ENCODE assay signal across 13 mouse cellular contexts in the genomic region with DNA sequence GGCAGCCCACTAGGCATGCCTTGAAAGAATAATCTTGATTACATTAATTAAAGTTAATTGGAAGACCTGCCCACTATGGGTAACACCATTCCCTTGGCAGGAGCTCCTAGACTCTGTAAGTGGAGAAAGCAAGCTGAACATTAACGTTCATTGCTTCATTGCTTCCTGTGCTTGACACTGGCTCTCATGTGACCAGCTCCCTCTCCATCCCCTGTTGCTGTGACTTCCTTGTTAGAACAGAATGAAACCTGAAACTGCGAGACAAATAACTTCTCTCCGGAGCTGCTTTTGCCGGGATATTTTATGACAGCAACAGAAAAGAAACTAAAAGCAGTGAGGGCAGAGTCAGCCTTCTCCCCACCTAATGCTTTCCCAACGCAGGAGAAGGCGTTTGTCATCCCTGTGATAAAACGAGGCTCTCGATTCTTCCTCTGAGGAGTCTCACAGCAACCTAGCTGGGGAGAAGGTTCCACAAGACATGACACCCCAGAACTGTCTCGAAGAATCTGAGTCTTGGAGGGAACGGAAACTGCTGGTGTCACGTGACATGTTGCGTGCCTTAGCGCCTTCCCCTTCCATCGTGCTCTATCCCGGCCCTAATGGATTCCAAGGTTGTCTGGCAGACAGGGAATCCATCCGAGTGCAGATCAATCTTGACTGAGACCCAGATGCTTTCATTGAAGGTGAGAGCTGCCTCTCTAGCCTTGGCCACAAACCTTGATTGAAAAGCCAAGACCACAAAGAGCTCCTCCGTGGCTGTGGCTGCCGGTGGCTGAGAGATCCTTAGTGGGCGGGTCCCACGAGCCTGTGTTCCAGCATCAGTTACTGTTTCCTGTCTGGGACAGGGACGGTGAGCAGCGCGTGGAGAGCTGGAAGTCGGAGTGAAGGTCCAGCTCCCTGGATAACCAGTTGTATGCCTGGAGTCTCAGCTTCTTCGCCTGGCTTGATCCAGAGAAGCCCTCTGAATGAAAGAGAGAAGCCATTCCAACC. TPM values are rescaled to one million over a fixed set of nuclear protein-coding genes. Genes with fewer than 3 reads are reported as not detected.
A peak's percentile ranks its signal among the peaks of the same experiment; 100 is the strongest.
DNase-seq lines count a peak whose midpoint lies in the region; ATAC-seq and TF ChIP-seq lines count a peak whose summit lies in the region.
"Had no signal": no experiment of that assay in that cellular context is flagged by ENCODE, and none has a peak within 500 bp of the region (broad histone marks: within the 10 kb centered on the region; RNA-seq: fewer than 3 reads in every experiment).

No protein-coding gene starts in this region.

- peak overlapping the region; percentile 6; the same call in 1 of the 2 replicates for H3K4me2 ChIP-seq in kidney, embryonic 15.5 days

- H3K9ac ChIP-seq in kidney, embryonic 15.5 days: no peak overlapping the region

- no peak for DNase-seq in kidney, postnatal 14 days
- DNase-seq in adrenal gland, postnatal 10 days: no peak
- DNase-seq in urinary bladder, postnatal 4 days (ENCODE audit: low spot score in 2 of 2): no peak
- DNase-seq in retina, postnatal 1 day: no peak
- DNase-seq: lung, adult 2 months had no signal

- TF ChIP-seq CTCF in E14TG2a.4 (conservative IDR thresholded peaks at IDR 0.05; ENCODE audit: low read length): no peak

- WGBS in kidney, embryonic 15.5 days: 67% methylated on average over 25 of the region's 25 CpGs
- WGBS in macrophage (ENCODE audit: missing documents): 22% methylated on average over 25 of the region's 25 CpGs

- peaks cover 28% of the 10 kb centered on the region for H3K79me2 ChIP-seq in macrophage (ENCODE audit: inconsistent target)

- H3K4me3 ChIP-seq in kidney, embryonic 15.5 days (replicated peaks): no peak overlapping the region
- H3K4me3 ChIP-seq in E14TG2a.4 (replicated peaks; ENCODE audit: low read length) (peak overlapping the region; percentile 100), macrophage (ENCODE audit: inconsistent target) (peak overlapping the region; percentile 20)
- peak overlapping the region; percentile 27; the same call in 1 of the 2 replicates for H3K4me3 ChIP-seq in brown adipose tissue, adult 24 weeks (ENCODE audit: insufficient read depth, low read depth, low read length)

- peaks cover 5% of the 10 kb centered on the region for H3K36me3 ChIP-seq in kidney, embryonic 15.5 days
- H3K36me3 ChIP-seq in E14TG2a.4 (ENCODE audit: insufficient read depth, low read length) (peaks cover 10% of the 10 kb centered on the region), macrophage (ENCODE audit: inconsistent target) (peaks cover 2% of the 10 kb centered on the region; the same call in 1 of the 2 replicates)

- H3K27me3 ChIP-seq in kidney, embryonic 15.5 days: no peaks in the 10 kb centered on the region
- H3K27me3 ChIP-seq in E14TG2a.4 (ENCODE audit: insufficient read depth, low read length): no peaks in the 10 kb centered on the region

- H3K27ac ChIP-seq in kidney, embryonic 15.5 days: peak overlapping the region; percentile 46
- H3K27ac ChIP-seq in brown adipose tissue, adult 24 weeks (replicated peaks; ENCODE audit: low read depth, low read length): peak overlapping the region; percentile 81
- peak overlapping the region; percentile 98 for H3K27ac ChIP-seq in macrophage
- H3K27ac ChIP-seq: hindbrain, postnatal 0 days had no signal

- H3K4me1 ChIP-seq in kidney, embryonic 15.5 days: peaks cover 28% of the 10 kb centered on the region
- H3K4me1 ChIP-seq in E14TG2a.4 (replicated peaks; ENCODE audit: low read depth, low read length): peaks cover 55% of the 10 kb centered on the region
- H3K4me1 ChIP-seq in brown adipose tissue, adult 24 weeks (ENCODE audit: control insufficient read depth, insufficient read depth, insufficient read length, low read length): peaks cover 5% of the 10 kb centered on the region

- no peak for ATAC-seq in kidney, embryonic 15.5 days (replicated peaks; ENCODE audit: low FRiP score)
- ATAC-seq: forebrain, embryonic 14.5 days; hindbrain, postnatal 0 days; midbrain, embryonic 16.5 days had no signal

- no peaks in the 10 kb centered on the region for H3K9me3 ChIP-seq in kidney, embryonic 15.5 days (replicated peaks)
- no peaks in the 10 kb centered on the region for H3K9me3 ChIP-seq in E14TG2a.4 (ENCODE audit: low read length)
- H3K9me3 ChIP-seq: G1E had no signal

RNA-seq across cellular contexts. Expression of gene Cdt1, which starts 3.2 kb away (rescaled TPM):
- polyA plus RNA-seq in kidney, embryonic 15.5 days (2015; fragmentation: Nextera tagmentation; extraction: Ambion mirVana): 40.8 and 50.4 TPM in 2 replicates
- 0.48 and 0.58 TPM in 2 replicates for polyA plus RNA-seq in brown adipose tissue, adult 24 weeks (2012; ENCODE audit: insufficient read depth, insufficient read length, missing spikeins)
- 10 to 100 TPM in 24 of 26 experiments, 1 to 10 TPM in 2; 5.9 to 60.1 (median 21.2) TPM for total RNA-seq in macrophage (2018; cell fraction: chromatin; rRNA removed)
- total RNA-seq in macrophage (2018; cell fraction: cytosol; rRNA removed): 10 to 100 TPM; 14.4 to 42.5 (median 21.0) TPM
- total RNA-seq in macrophage (2018; cell fraction: nucleus; rRNA removed): 10 to 100 TPM; 11.5 to 96.2 (median 21.4) TPM
- polyA plus RNA-seq in macrophage (2018): 11.1 to 84.7 TPM (median 15.5 TPM) in 3 replicates
- 10 to 100 TPM; 17.2 to 20.7 TPM for total RNA-seq in adrenal gland, postnatal 10 days (2021)

RNA-seq across cellular contexts. Expression of gene Aprt, which starts 12.1 kb away (rescaled TPM):
- polyA plus RNA-seq in kidney, embryonic 15.5 days (2015; fragmentation: Nextera tagmentation; extraction: Ambion mirVana): 333 and 353 TPM in 2 replicates
- 17.3 and 19.4 TPM in 2 replicates for polyA plus RNA-seq in brown adipose tissue, adult 24 weeks (2012; ENCODE audit: insufficient read depth, insufficient read length, missing spikeins)
- 10 to 100 TPM; 16.7 to 82.3 (median 52.8) TPM for total RNA-seq in macrophage (2018; cell fraction: chromatin; rRNA removed)
- 100 to 1,000 TPM; 122 to 199 (median 155) TPM for total RNA-seq in macrophage (2018; cell fraction: cytosol; rRNA removed)
- 100 to 1,000 TPM in 4 of 26 experiments, 10 to 100 TPM in 22; 46.0 to 149 (median 72.7) TPM for total RNA-seq in macrophage (2018; cell fraction: nucleus; rRNA removed)
- polyA plus RNA-seq in macrophage (2018): 89.7 to 305 TPM (median 145 TPM) in 3 replicates
- 10 to 100 TPM; 67.5 to 72.3 TPM for total RNA-seq in adrenal gland, postnatal 10 days (2021)

RNA-seq across cellular contexts. Expression of gene Piezo1, which starts 13.5 kb away (rescaled TPM):
- polyA plus RNA-seq in kidney, embryonic 15.5 days (2015; fragmentation: Nextera tagmentation; extraction: Ambion mirVana): 13.2 and 17.8 TPM in 2 replicates
- 14.7 and 20.4 TPM in 2 replicates for polyA plus RNA-seq in brown adipose tissue, adult 24 weeks (2012; ENCODE audit: insufficient read depth, insufficient read length, missing spikeins)
- total RNA-seq in macrophage (2018; cell fraction: chromatin; rRNA removed): 1,000 to 10,000 TPM in 3 of 26 experiments, 100 to 1,000 TPM in 22, 10 to 100 TPM in 1; 87.6 to 1,687 (median 236) TPM
- total RNA-seq in macrophage (2018; cell fraction: cytosol; rRNA removed): 100 to 1,000 TPM in 1 of 26 experiments, 10 to 100 TPM in 25; 40.5 to 139 (median 66.7) TPM
- total RNA-seq in macrophage (2018; cell fraction: nucleus; rRNA removed): 100 to 1,000 TPM; 100 to 685 (median 171) TPM
- polyA plus RNA-seq in macrophage (2018): 43.2 to 134 TPM (median 57.2 TPM) in 3 replicates
- 10 to 100 TPM; 31.5 to 41.5 TPM for total RNA-seq in adrenal gland, postnatal 10 days (2021)

RNA-seq across cellular contexts. Expression of gene Galns, which starts 46.6 kb away (rescaled TPM):
- polyA plus RNA-seq in kidney, embryonic 15.5 days (2015; fragmentation: Nextera tagmentation; extraction: Ambion mirVana): 14.0 and 16.0 TPM in 2 replicates
- polyA plus RNA-seq in brown adipose tissue, adult 24 weeks (2012; ENCODE audit: insufficient read depth, insufficient read length, missing spikeins): 1.9 and 2.7 TPM in 2 replicates
- total RNA-seq in macrophage (2018; cell fraction: chromatin; rRNA removed): 10 to 100 TPM; 10.3 to 60.8 (median 33.9) TPM
- 100 to 1,000 TPM in 8 of 26 experiments, 10 to 100 TPM in 18; 70.1 to 132 (median 87.3) TPM for total RNA-seq in macrophage (2018; cell fraction: cytosol; rRNA removed)
- total RNA-seq in macrophage (2018; cell fraction: nucleus; rRNA removed): 100 to 1,000 TPM in 6 of 26 experiments, 10 to 100 TPM in 20; 33.0 to 130 (median 90.1) TPM
- polyA plus RNA-seq in macrophage (2018): 70.7 to 140 TPM (median 99.8 TPM) in 3 replicates
- 1 to 10 TPM; 8.0 to 8.3 TPM for total RNA-seq in adrenal gland, postnatal 10 days (2021)

RNA-seq across cellular contexts. Expression of gene Trappc2l, which starts 46.8 kb away (rescaled TPM):
- polyA plus RNA-seq in kidney, embryonic 15.5 days (2015; fragmentation: Nextera tagmentation; extraction: Ambion mirVana): 51.8 and 54.8 TPM in 2 replicates
- polyA plus RNA-seq in brown adipose tissue, adult 24 weeks (2012; ENCODE audit: insufficient read depth, insufficient read length, missing spikeins): 81.0 and 89.0 TPM in 2 replicates
- 100 to 1,000 TPM in 1 of 26 experiments, 10 to 100 TPM in 24, 1 to 10 TPM in 1; 9.3 to 112 (median 48.1) TPM for total RNA-seq in macrophage (2018; cell fraction: chromatin; rRNA removed)
- total RNA-seq in macrophage (2018; cell fraction: cytosol; rRNA removed): 10 to 100 TPM; 46.6 to 71.7 (median 62.5) TPM
- total RNA-seq in macrophage (2018; cell fraction: nucleus; rRNA removed): 10 to 100 TPM; 19.8 to 65.7 (median 38.5) TPM
- 54.4 to 79.3 TPM (median 76.9 TPM) in 3 replicates for polyA plus RNA-seq in macrophage (2018)
- total RNA-seq in adrenal gland, postnatal 10 days (2021): 10 to 100 TPM; 48.9 to 56.5 TPM

Comparison
In these comparisons a context has a peak if more than half of its experiments do, and no peak if none do; other contexts are left out.
1. H3K27ac ChIP-seq: peak in every context shown above with its lines; median percentile 98 in macrophage; 81 in brown adipose tissue, adult 24 weeks; 46 in kidney, embryonic 15.5 days.